Mouse (Mus musculus): ENCODE data around the gene Cnot6. TPM values are rescaled to one million over a fixed set of nuclear protein-coding genes. Genes with fewer than 3 reads are reported as not detected.

Gene Cnot6
- polyA plus RNA-seq, 1 experiment from 2014 or later: 53.3 TPM

GRCm38 (mm10) chr11:49635671-49636070, 76.9 kb downstream of the Cnot6 start:
- Histone ChIP-seq H3K9ac (ENCODE audit: low read length) (no peak overlapping the region), H3K27ac (ENCODE audit: low read depth) (no peak overlapping the region), H3K36me3 (ENCODE audit: control insufficient read depth, insufficient read depth, low read length) (no peaks in the 10 kb centered on the region), H3K4me1 (replicated peaks; ENCODE audit: control insufficient read depth, insufficient read depth, low read length) (no peaks in the 10 kb centered on the region), H3K4me2 (ENCODE audit: low read length) (no peak overlapping the region), H3K9me3 (ENCODE audit: control insufficient read depth, low read length) (no peaks in the 10 kb centered on the region), H3K4me3 (ENCODE audit: low read depth, low read length) (no peak overlapping the region), H3K27me3 (replicated peaks; ENCODE audit: control insufficient read depth, insufficient read depth, low read length) (peaks cover 54% of the 10 kb centered on the region)
- no peak for DNase-seq (ENCODE audit: low spot score)
- ATAC-seq (replicated peaks; ENCODE audit: low FRiP score, low TSS enrichment, low read depth): no peak
- WGBS: 64% methylated on average over 6 of the region's 6 CpGs

GRCm38 (mm10) chr11:49634101-49634500, 78.4 kb downstream of the Cnot6 start:
- no peaks in the 10 kb centered on the region for H3K4me1 ChIP-seq (replicated peaks; ENCODE audit: control insufficient read depth, insufficient read depth, low read length)
- ATAC-seq (replicated peaks; ENCODE audit: low FRiP score, low TSS enrichment, low read depth) (peak; percentile 68), DNase-seq (ENCODE audit: low spot score) (no peak)
- no peaks in the 10 kb centered on the region for H3K36me3 ChIP-seq (ENCODE audit: control insufficient read depth, insufficient read depth, low read length)
- H3K4me3 ChIP-seq (ENCODE audit: low read depth, low read length): no peak overlapping the region
- no peaks in the 10 kb centered on the region for H3K9me3 ChIP-seq (ENCODE audit: control insufficient read depth, low read length)
- H3K27ac ChIP-seq (ENCODE audit: low read depth): no peak overlapping the region
- peaks cover 54% of the 10 kb centered on the region for H3K27me3 ChIP-seq (replicated peaks; ENCODE audit: control insufficient read depth, insufficient read depth, low read length)
- no peak overlapping the region for H3K9ac ChIP-seq (ENCODE audit: low read length)
- peak overlapping the region; percentile 36 for H3K4me2 ChIP-seq (ENCODE audit: low read length)
- 4% methylated on average over 22 of the region's 22 CpGs for WGBS

GRCm38 (mm10) chr11:49632256-49632655, 80.3 kb downstream of the Cnot6 start:
- Histone ChIP-seq H3K27ac (ENCODE audit: low read depth) (no peak overlapping the region), H3K9me3 (ENCODE audit: control insufficient read depth, low read length) (no peaks in the 10 kb centered on the region), H3K4me3 (ENCODE audit: low read depth, low read length) (no peak overlapping the region), H3K4me1 (replicated peaks; ENCODE audit: control insufficient read depth, insufficient read depth, low read length) (no peaks in the 10 kb centered on the region), H3K27me3 (replicated peaks; ENCODE audit: control insufficient read depth, insufficient read depth, low read length) (peaks cover 48% of the 10 kb centered on the region), H3K4me2 (ENCODE audit: low read length) (no peak overlapping the region), H3K9ac (ENCODE audit: low read length) (no peak overlapping the region), H3K36me3 (ENCODE audit: control insufficient read depth, insufficient read depth, low read length) (no peaks in the 10 kb centered on the region)
- 65% methylated on average over 2 of the region's 2 CpGs for WGBS
- DNase-seq (ENCODE audit: low spot score) (no peak), ATAC-seq (replicated peaks; ENCODE audit: low FRiP score, low TSS enrichment, low read depth) (no peak)

- Histone ChIP-seq H3K4me2 (ENCODE audit: low read length) (no peak overlapping the region), H3K9ac (ENCODE audit: low read length) (no peak overlapping the region), H3K36me3 (ENCODE audit: control insufficient read depth, insufficient read depth, low read length) (no peaks in the 10 kb centered on the region), H3K9me3 (ENCODE audit: control insufficient read depth, low read length) (no peaks in the 10 kb centered on the region), H3K4me3 (ENCODE audit: low read depth, low read length) (no peak overlapping the region), H3K4me1 (replicated peaks; ENCODE audit: control insufficient read depth, insufficient read depth, low read length) (no peaks in the 10 kb centered on the region), H3K27me3 (replicated peaks; ENCODE audit: control insufficient read depth, insufficient read depth, low read length) (peaks cover 37% of the 10 kb centered on the region), H3K27ac (ENCODE audit: low read depth) (no peak overlapping the region)
- DNase-seq (ENCODE audit: low spot score) (no peak), ATAC-seq (replicated peaks; ENCODE audit: low FRiP score, low TSS enrichment, low read depth) (no peak)
- WGBS: 27% methylated on average over 3 of the region's 3 CpGs
Measured at GRCm38 (mm10) chr11:49631154-49631553, 81.4 kb downstream of the Cnot6 start.

- DNase-seq (ENCODE audit: low spot score) (no peak), ATAC-seq (replicated peaks; ENCODE audit: low FRiP score, low TSS enrichment, low read depth) (no peak)
- H3K27me3 ChIP-seq (replicated peaks; ENCODE audit: control insufficient read depth, insufficient read depth, low read length): no peaks in the 10 kb centered on the region
- no peak overlapping the region for H3K4me2 ChIP-seq (ENCODE audit: low read length)
- H3K4me1 ChIP-seq (replicated peaks; ENCODE audit: control insufficient read depth, insufficient read depth, low read length): no peaks in the 10 kb centered on the region
- no peak overlapping the region for H3K9ac ChIP-seq (ENCODE audit: low read length)
- 75% methylated on average over 8 of the region's 8 CpGs for WGBS
- no peaks in the 10 kb centered on the region for H3K9me3 ChIP-seq (ENCODE audit: control insufficient read depth, low read length)
- no peak overlapping the region for H3K27ac ChIP-seq (ENCODE audit: low read depth)
- no peak overlapping the region for H3K4me3 ChIP-seq (ENCODE audit: low read depth, low read length)
- no peaks in the 10 kb centered on the region for H3K36me3 ChIP-seq (ENCODE audit: control insufficient read depth, insufficient read depth, low read length)
Measured at GRCm38 (mm10) chr11:49626748-49627147, 85.8 kb downstream of the Cnot6 start.

- 66% methylated on average over 15 of the region's 15 CpGs for WGBS
- H3K4me2 ChIP-seq (ENCODE audit: low read length): no peak overlapping the region
Measured at GRCm38 (mm10) chr11:49625863-49626262, 86.7 kb downstream of the Cnot6 start.

GRCm38 (mm10) chr11:49624156-49624555, 88.4 kb downstream of the Cnot6 start:
- WGBS: 83% methylated on average over 3 of the region's 3 CpGs
- Histone ChIP-seq H3K4me2 (ENCODE audit: low read length) (no peak overlapping the region), H3K27me3 (replicated peaks; ENCODE audit: control insufficient read depth, insufficient read depth, low read length) (no peaks in the 10 kb centered on the region), H3K4me1 (replicated peaks; ENCODE audit: control insufficient read depth, insufficient read depth, low read length) (no peaks in the 10 kb centered on the region), H3K36me3 (ENCODE audit: control insufficient read depth, insufficient read depth, low read length) (no peaks in the 10 kb centered on the region), H3K9ac (ENCODE audit: low read length) (no peak overlapping the region), H3K9me3 (ENCODE audit: control insufficient read depth, low read length) (no peaks in the 10 kb centered on the region), H3K4me3 (ENCODE audit: low read depth, low read length) (no peak overlapping the region), H3K27ac (ENCODE audit: low read depth) (no peak overlapping the region)
- ATAC-seq (replicated peaks; ENCODE audit: low FRiP score, low TSS enrichment, low read depth): no peak
- no peak for DNase-seq (ENCODE audit: low spot score)

More at GRCm38 (mm10) chr11:49625863-49626262, 86.7 kb downstream of the Cnot6 start:
- H3K9ac ChIP-seq (ENCODE audit: low read length): no peak overlapping the region
- H3K9me3 ChIP-seq (ENCODE audit: control insufficient read depth, low read length): no peaks in the 10 kb centered on the region
- H3K27ac ChIP-seq (ENCODE audit: low read depth): no peak overlapping the region
- H3K4me3 ChIP-seq (ENCODE audit: low read depth, low read length): no peak overlapping the region
- no peaks in the 10 kb centered on the region for H3K4me1 ChIP-seq (replicated peaks; ENCODE audit: control insufficient read depth, insufficient read depth, low read length)
- H3K27me3 ChIP-seq (replicated peaks; ENCODE audit: control insufficient read depth, insufficient read depth, low read length): no peaks in the 10 kb centered on the region
- no peaks in the 10 kb centered on the region for H3K36me3 ChIP-seq (ENCODE audit: control insufficient read depth, insufficient read depth, low read length)
- no peak for DNase-seq (ENCODE audit: low spot score)
- ATAC-seq (replicated peaks; ENCODE audit: low FRiP score, low TSS enrichment, low read depth): no peak

- no peaks in the 10 kb centered on the region for H3K36me3 ChIP-seq (ENCODE audit: control insufficient read depth, insufficient read depth, low read length)
- no peaks in the 10 kb centered on the region for H3K9me3 ChIP-seq (ENCODE audit: control insufficient read depth, low read length)
- H3K27me3 ChIP-seq (replicated peaks; ENCODE audit: control insufficient read depth, insufficient read depth, low read length): no peaks in the 10 kb centered on the region
- no peak overlapping the region for H3K27ac ChIP-seq (ENCODE audit: low read depth)
- no peak overlapping the region for H3K9ac ChIP-seq (ENCODE audit: low read length)
- H3K4me1 ChIP-seq (replicated peaks; ENCODE audit: control insufficient read depth, insufficient read depth, low read length): no peaks in the 10 kb centered on the region
- WGBS: 79% methylated on average over 5 of the region's 5 CpGs
- no peak for DNase-seq (ENCODE audit: low spot score)
- H3K4me2 ChIP-seq (ENCODE audit: low read length): no peak overlapping the region
- no peak for ATAC-seq (replicated peaks; ENCODE audit: low FRiP score, low TSS enrichment, low read depth)
- no peak overlapping the region for H3K4me3 ChIP-seq (ENCODE audit: low read depth, low read length)
Measured at GRCm38 (mm10) chr11:49621953-49622352, 90.6 kb downstream of the Cnot6 start.
